Mouse (Mus musculus) ovary, postnatal 10 days (tissue): ENCODE data around the gene Nkain4.
A peak's percentile ranks its signal among the peaks of the same experiment; 100 is the strongest.

Experiments
- DNase-seq: peaks from one replicate; pipeline ENCODE4 v3.0.0; 2022; ENCODE audit warnings: low spot score

Nkain4 gene

GRCm38 (mm10) chr2:180954061-180955047 lies at the start of gene Nkain4:
Gene Nkain4, minus strand, starts transcription at chr2:180954699.
- no peak for DNase-seq

- no peak for DNase-seq
Observed at GRCm38 (mm10) chr2:180996905-180997304, 42.4 kb upstream of the Nkain4 start.

DNA sequence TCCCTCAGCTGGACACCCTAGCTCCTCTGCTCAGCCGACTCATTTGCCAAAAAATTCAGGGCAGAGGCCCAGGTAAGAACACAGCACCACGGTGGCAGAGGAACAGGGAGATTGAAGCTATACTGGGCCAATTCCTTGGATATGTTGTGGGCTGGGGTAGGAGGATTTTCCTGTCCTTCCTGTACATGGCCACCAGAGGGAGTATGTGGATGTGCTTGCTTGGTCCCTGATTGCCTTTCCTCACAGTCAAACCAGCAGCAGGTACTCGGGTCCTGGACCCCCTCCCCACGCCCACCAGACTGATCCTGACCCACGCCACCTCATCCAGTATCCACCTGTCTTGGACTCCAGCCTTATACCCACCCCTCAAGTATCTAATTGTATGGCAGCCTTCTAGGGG lies 41.9 kb upstream of the Nkain4 start:
- no peak for DNase-seq

- DNase-seq: no peak
Observed at GRCm38 (mm10) chr2:180995457-180995856, 41.0 kb upstream of the Nkain4 start.

DNA sequence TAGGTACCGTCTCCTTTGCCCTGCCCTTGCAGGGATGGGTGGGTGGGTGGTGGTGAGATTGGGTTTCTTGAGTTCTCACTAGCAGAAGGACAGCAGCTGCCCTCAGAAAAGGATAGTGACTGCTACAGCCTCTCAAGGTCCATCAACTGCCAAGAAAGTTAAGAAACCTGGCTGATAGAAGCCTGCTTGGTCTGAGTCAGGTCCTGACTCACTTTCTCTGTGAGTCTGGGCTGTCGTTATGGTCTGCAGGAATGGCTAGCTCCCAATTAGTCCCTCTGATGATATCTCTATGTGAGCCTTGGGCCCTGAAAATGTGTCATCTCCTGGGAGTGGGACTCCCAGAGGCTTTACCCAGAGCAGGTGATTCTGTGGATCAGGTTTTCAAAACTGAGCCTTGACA lies 39.9 kb upstream of the Nkain4 start:
- DNase-seq: no peak

- DNase-seq: no peak
Observed at GRCm38 (mm10) chr2:180990347-180990746, 35.8 kb upstream of the Nkain4 start.

DNA sequence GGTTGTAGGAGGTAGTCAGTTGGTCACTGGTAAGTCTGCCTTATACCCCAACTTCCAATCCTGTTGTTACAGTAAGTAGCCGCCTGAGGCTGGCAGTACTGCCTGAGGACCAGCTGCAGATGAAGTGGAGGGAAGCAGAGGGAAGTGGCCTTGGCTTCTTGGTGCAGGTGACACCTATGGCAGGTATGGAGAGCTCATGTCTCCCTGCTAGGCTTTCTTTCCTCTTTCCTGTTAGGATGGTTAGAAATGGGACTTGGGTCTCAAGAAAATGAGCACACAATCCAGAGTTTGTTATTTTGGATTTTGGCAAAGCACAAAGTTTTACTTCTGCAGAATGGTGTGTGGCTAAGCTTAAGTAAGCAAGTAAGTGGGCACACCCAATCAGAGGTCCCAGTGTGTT lies 34.4 kb upstream of the Nkain4 start:
- no peak for DNase-seq

DNA sequence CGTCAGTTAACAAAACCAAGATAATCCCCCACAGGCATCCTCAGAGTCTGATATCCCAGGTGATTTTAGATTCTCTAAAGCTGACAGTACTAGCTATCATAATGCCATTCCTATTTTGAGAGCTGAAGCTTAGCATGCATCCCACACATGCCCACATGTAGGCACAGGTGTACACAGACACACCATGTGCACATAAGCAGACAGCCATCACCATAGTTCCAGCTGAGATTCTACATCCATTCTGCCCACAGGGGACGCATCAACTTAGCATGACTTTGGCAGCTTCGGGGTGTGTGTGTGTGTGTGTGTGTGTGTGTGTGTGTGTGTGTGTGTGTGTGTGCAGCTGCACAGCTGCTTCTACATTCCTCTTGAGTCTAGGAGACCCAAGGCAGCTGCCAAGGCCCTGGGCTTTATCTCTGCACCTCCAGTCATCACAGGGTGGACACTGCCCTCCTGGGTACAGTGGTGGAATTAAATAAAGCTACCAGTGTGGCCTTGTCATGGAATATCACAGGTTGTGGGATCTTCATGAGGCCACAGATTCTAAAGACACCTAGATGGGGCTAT lies 33.9 kb upstream of the Nkain4 start:
- DNase-seq: no peak

DNA sequence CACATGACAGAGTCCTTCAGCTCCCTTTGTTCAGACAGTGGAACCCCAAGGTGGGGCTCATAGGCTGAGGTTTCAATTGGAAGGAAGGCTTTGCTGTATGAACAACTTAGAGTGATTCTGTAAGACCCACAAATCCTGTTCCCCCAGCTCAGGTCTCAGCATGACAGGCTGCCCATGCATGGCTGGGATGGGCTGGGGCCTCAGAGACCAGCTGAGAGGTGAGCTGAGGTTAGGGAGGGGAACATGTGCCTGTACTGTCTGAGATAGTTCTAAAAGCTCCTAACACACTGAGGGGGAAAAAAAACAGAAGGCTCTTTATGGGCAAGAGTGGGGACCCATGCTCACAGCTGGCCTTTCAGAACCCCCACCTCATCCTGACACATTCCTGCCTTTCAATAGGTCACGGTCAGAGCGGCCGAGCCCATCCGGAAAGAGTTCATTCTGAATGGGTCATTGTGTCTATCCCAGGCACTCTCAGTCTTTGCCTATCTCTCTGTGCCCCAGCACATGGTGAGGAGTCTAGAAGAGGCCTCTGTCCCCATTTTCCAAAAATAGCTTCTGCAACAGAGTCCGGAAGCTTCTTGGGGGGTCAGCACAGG lies 33.0 kb upstream of the Nkain4 start:
- no peak for DNase-seq

- no peak for DNase-seq
Observed at GRCm38 (mm10) chr2:180987001-180987400, 32.5 kb upstream of the Nkain4 start.

DNA sequence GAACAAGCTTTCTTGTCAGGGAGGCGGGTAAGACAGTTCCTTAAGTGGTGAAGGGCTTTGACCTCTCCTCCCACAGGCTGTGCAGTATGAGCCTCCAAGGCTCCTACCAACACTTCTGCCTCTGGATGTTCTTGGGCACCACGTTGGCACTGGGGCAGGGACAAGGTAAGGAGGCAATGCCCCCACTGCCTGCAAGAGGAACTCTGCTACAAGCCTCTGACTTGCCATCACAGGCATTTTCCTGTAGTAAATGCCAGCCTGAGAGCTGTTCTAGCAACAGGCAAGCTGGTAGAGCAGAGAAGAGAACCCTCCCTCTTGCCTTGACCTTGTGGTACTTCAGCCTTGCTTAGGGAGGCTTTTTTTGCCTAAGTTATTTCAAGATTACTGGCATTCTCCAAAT lies 31.9 kb upstream of the Nkain4 start, which contains the start of gene Col20a1:
Gene Col20a1, plus strand, starts transcription at position 87 of the 400 bp plus-strand sequence.
- no peak for DNase-seq

DNA sequence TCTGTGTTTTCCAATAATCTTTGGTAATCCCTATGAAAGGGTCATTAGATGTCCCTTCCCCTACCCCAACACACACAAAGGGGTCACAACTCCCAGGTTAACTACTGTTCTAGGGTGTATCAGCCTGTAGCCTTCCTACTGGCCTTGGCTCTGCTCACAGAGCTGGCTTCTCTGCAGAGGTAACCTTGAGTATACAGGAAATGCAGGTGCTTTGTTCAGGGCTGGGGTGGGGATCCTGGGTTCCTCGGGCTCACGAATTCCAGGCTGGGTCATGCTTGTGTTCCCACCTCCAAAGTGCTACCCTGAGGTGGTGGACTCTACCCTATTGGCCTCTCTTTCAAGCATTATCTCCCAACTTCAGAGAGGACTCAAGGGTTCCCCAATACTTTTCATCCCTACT lies 31.1 kb upstream of the Nkain4 start:
- no peak for DNase-seq

GRCm38 (mm10) chr2:180981133-180981532 lies 26.6 kb upstream of the Nkain4 start:
- no peak for DNase-seq

GRCm38 (mm10) chr2:180967010-180967763 lies 12.7 kb upstream of the Nkain4 start, which contains the start of gene Arfgap1:
Gene Arfgap1, plus strand, starts transcription at chr2:180967225.
- DNase-seq: peak; percentile 85

GRCm38 (mm10) chr2:180966092-180966882 lies 11.8 kb upstream of the Nkain4 start:
- no peak for DNase-seq

DNA sequence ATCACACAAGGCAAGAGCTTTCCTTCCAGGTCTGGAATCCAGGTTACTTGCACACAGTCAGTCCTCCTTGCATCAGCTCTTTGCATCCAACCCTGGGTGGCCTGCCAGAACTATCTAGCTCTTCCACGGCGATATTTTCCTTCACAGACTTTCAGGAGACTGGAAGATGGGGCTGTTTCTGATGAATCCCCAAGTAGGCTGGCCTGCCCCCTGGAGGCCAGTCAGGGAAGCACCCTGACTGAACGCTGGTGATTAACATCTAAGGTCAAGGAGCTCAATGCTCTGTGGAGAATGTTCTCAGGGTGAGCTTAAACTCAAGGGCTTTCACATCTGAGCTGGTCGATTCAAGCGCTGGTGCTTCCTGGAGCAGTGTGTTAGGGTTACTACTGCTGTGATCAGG lies 9.5 kb upstream of the Nkain4 start:
- no peak for DNase-seq

- no peak for DNase-seq
Observed at GRCm38 (mm10) chr2:180962616-180963308, 8.3 kb upstream of the Nkain4 start.

GRCm38 (mm10) chr2:180960187-180960586 lies 5.7 kb upstream of the Nkain4 start:
- DNase-seq: no peak

DNA sequence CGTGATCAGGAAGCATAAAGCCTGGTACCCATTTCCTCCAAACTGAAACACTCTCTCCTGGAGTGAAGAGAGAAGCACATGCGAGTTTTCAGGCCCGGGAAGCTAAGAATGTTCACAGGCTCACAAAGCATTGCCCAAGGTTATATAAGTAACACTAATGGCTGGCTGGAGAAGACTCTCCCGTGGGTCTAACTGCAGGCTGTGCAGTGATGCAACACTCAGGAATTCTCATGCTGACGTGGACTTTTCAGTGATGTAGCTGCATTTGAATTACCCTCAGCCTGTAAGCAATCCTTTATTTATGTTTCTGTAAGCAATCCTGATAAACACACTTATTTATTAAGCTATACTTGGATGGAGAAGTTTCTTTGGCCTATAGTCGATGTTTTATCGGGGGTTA lies 5.1 kb upstream of the Nkain4 start:
- DNase-seq: no peak

- no peak for DNase-seq
Observed at GRCm38 (mm10) chr2:180953638-180954037, 861 bp downstream of the Nkain4 start.

DNA sequence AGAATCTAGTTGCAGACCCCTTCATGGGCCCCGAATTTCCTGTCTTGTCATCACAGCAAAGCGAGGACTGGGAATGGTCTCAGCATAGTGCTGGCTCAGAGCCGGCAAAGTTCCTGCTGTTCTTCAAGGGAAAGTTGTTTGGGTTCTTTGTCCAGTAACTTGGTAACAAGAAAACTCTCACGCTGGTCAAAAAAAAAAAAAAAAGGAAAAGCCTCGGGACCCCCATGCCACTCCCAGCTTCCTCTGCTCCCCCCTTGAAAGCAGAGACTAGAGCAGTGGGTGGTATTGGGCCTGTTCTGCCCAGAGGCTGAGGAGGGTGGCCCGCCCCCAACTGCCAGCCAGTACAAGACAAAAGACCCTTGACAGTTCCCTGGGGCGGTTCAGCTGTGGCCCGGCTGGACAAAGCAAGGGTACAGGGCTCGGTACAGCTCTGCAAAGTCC lies 1.7 kb downstream of the Nkain4 start:
- DNase-seq: no peak
